Mouse (Mus musculus) intestine, embryonic 16.5 days (tissue): Measurements from ENCODE around the gene Tmem102. TPM values are rescaled to one million over a fixed set of nuclear protein-coding genes. Genes with fewer than 3 reads are reported as not detected.

ENCODE experiments used
- ATAC-seq: fragments of 200-750 bp; cut with Nextera tagmentation; 2 replicates; pipeline ENCODE4 v1.8.0; 2017; ENCODE audit warnings: moderate TSS enrichment, moderate library complexity
- H3K27ac ChIP-seq: fragments of 300-500 bp; sonication (generic); 2 replicates; pipeline ENCODE4 v1.5.1; 2014; ENCODE audit warnings: mild to moderate bottlenecking, low read length
- H3K27me3 ChIP-seq: fragments of 300-500 bp; sonication (generic); replicated peaks from 2 replicates; pipeline ENCODE4 v1.6.1; 2014; ENCODE audit warnings: low read length, control low read depth, mixed read lengths; ENCODE audit not compliant: control insufficient read depth, insufficient read depth
- H3K36me3 ChIP-seq: fragments of 300-500 bp; sonication (generic); 2 replicates; pipeline ENCODE4 v1.6.1; 2014; ENCODE audit warnings: low read length, control low read depth; ENCODE audit not compliant: control insufficient read depth, insufficient read depth
- H3K4me1 ChIP-seq: fragments of 300-500 bp; sonication (generic); 2 replicates; pipeline ENCODE4 v1.6.1; 2014; ENCODE audit warnings: low read length, control low read depth, mixed read lengths; ENCODE audit not compliant: control insufficient read depth, insufficient read depth
- H3K4me2 ChIP-seq: fragments of 300-500 bp; sonication (generic); 2 replicates; pipeline ENCODE4 v1.6.1; 2014; ENCODE audit warnings: low read depth, low read length, control low read depth
- H3K4me3 ChIP-seq: fragments of 300-500 bp; sonication (generic); 2 replicates; pipeline ENCODE4 v1.5.1; 2014; ENCODE audit warnings: mild to moderate bottlenecking, low read length
- H3K9ac ChIP-seq: fragments of 300-500 bp; sonication (generic); 2 replicates; pipeline ENCODE4 v1.6.1; 2014; ENCODE audit warnings: low read depth, low read length
- H3K9me3 ChIP-seq: fragments of 300-500 bp; sonication (generic); 2 replicates; pipeline ENCODE4 v1.6.1; 2016; ENCODE audit warnings: low read length, control low read depth; ENCODE audit not compliant: control insufficient read depth
- WGBS: fragments of 180-500 bp; shearing (Covaris S2); extraction: QIAGEN DNeasy Blood & Tissue Kit; methylation state at CpG from one replicate; pipeline ENCODE4 v1.1.7; 2014; 5-methylcytosine and 5-hydroxymethylcytosine counted together
- polyA plus RNA-seq: library from polyadenylated mRNA; unstranded; fragments of >200 nt; fragmentation: Nextera tagmentation; extraction: Ambion mirVana; gene quantifications from 2 replicates; pipeline ENCODE4 v1.2.1, GENCODE M21; 2015

Tmem102 gene
- polyA plus RNA-seq, 1 experiment from 2014 or later, result 34.6 TPM

- no peak for ATAC-seq
- 79% methylated on average over 4 of the region's 4 CpGs for WGBS
- H3K27me3 ChIP-seq, result 0 out of 2 replicates have a peak, but pooled peaks cover 5% of the 10 kb centered on the region
- H3K4me3 ChIP-seq, result no peak overlapping the region
- H3K36me3 ChIP-seq, result no peaks in the 10 kb centered on the region
- H3K27ac ChIP-seq, result no peak overlapping the region
- no peaks in the 10 kb centered on the region for H3K9me3 ChIP-seq
- H3K9ac ChIP-seq, result no peak overlapping the region
- peaks cover 30% of the 10 kb centered on the region for H3K4me1 ChIP-seq
- no peak overlapping the region for H3K4me2 ChIP-seq
These were observed 954 bp upstream of the Tmem102 start for GRCm38 (mm10) chr11:69806378-69806777.

DNA sequence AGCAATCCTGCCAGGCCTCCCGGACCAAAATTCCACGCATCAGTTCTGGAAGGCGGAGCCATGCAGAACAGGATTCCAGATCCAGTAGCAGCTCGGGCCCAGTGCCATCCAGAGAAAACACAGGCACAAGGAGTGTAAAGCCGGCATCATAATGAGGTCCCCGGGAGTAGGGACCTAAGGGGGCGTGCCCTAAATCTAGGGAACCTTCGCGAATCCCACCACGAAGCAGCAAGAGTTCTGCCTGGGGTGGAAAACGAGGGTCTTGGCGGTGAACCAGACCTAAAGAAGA lies 828 bp downstream of the Tmem102 start:
- H3K27me3 ChIP-seq, result 0 out of 2 replicates have a peak, but pooled peaks cover 5% of the 10 kb centered on the region
- H3K4me3 ChIP-seq, result peak overlapping the region; percentile 64
- ATAC-seq, result no peak
- 12% methylated on average over 12 of the region's 12 CpGs for WGBS
- H3K9ac ChIP-seq, result peak overlapping the region; percentile 82
- peaks cover 47% of the 10 kb centered on the region for H3K4me1 ChIP-seq
- H3K9me3 ChIP-seq, result no peaks in the 10 kb centered on the region
- H3K36me3 ChIP-seq, result no peaks in the 10 kb centered on the region
- H3K27ac ChIP-seq, result peak overlapping the region; percentile 89
- H3K4me2 ChIP-seq, result peak overlapping the region; percentile 98

DNA sequence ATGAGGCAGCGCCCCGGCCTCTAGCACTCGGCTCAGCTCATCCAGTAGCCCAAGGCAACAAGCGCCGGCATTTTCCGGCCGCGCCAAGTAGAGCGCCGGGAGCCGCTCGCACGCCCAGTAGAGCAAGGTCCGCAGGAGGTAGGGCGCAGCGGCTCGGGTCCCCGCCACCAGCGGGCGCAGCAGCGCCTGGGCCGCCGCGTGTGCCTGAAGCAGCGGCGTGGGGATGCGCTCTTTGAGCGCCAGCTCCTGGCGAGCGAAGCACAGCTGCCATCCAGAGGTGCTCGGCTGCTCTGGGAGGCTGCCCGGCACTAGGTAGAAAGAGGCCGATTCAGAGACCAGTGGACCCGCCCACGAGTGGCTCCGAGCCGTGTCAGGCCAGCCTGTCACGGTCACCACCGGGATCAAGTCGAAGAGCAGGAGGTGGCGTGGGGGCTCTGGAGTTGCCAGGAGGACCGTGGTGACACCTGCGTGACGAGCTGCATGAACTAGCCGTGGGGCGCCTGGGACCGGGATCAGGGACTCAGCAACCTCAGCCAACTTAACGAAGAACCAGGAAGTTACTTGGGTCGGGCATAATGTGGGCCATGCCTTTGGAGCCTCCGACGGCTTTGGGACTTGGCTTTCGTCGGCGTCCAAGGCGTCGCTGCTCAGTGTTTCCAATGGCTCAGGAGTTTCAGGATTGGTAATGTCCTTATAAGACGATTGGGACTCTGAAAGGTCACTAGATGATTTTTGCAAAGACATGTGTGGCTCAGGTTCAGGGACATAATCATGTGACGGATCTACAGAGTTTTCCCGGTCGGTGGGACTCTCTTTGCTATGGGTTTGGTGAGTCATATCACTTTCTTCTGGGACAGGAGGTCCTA lies 1.4 kb downstream of the Tmem102 start:
- 2% methylated on average over 57 of the region's 60 CpGs for WGBS
- Histone ChIP-seq H3K36me3 (no peaks in the 10 kb centered on the region), H3K4me1 (peaks cover 52% of the 10 kb centered on the region), H3K27ac (peak overlapping the region; percentile 89), H3K27me3 (0 out of 2 replicates have a peak, but pooled peaks cover 5% of the 10 kb centered on the region), H3K4me2 (peak overlapping the region; percentile 98), H3K4me3 (peak overlapping the region; percentile 64), H3K9ac (peak overlapping the region; percentile 82), H3K9me3 (no peaks in the 10 kb centered on the region)
- peak; percentile 84 for ATAC-seq

- peak; percentile 54 for ATAC-seq
- peaks cover 54% of the 10 kb centered on the region for H3K4me1 ChIP-seq
- peak overlapping the region; percentile 82 for H3K9ac ChIP-seq
- peak overlapping the region; percentile 89 for H3K27ac ChIP-seq
- no peaks in the 10 kb centered on the region for H3K9me3 ChIP-seq
- peak overlapping the region; percentile 64 for H3K4me3 ChIP-seq
- no peaks in the 10 kb centered on the region for H3K36me3 ChIP-seq
- H3K4me2 ChIP-seq, result peak overlapping the region; percentile 98
- 0 out of 2 replicates have a peak, but pooled peaks cover 5% of the 10 kb centered on the region for H3K27me3 ChIP-seq
- 2% methylated on average over 12 of the region's 12 CpGs for WGBS
These were observed 2.1 kb downstream of the Tmem102 start for GRCm38 (mm10) chr11:69803328-69803727.

DNA sequence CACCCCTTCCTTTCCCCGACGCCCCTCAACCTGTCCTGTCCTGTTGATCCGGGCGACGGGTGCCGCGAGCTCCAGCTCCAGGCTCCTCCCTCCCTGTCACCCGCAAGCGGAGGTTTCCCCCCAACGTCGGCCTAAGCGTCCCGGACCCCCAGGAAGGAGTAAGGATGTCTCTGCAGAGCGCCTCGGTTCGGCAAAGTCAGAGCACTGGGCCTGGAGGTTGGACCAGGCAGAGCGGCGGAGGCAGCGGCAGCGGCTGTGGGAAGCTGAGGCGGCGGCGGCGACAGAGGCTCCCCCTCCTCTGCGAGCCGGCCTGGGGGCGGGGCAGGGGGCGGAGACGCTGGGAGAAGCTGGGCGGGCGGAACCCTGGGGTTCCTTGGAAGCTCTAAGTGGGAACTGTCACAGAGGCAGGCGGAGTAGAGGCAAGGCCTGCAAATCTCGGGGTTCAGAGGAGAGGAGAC lies 2.7 kb downstream of the Tmem102 start:
- Histone ChIP-seq H3K4me3 (peak overlapping the region; percentile 64), H3K4me1 (peaks cover 54% of the 10 kb centered on the region), H3K36me3 (no peaks in the 10 kb centered on the region), H3K27me3 (0 out of 2 replicates have a peak, but pooled peaks cover 5% of the 10 kb centered on the region), H3K9me3 (no peaks in the 10 kb centered on the region), H3K27ac (peak overlapping the region; percentile 89), H3K9ac (peak overlapping the region; percentile 82), H3K4me2 (peak overlapping the region; percentile 98)
- ATAC-seq, result peak; percentile 57
- under 1% methylated on average over 32 of the region's 33 CpGs for WGBS

- Histone ChIP-seq H3K27me3 (0 out of 2 replicates have a peak, but pooled peaks cover 5% of the 10 kb centered on the region), H3K4me1 (peaks cover 54% of the 10 kb centered on the region)
These were observed 3.9 kb downstream of the Tmem102 start, which contains the start of gene Fgf11 for GRCm38 (mm10) chr11:69801379-69801977. Fgf11 (minus strand) TSS chr11:69801857.

DNA sequence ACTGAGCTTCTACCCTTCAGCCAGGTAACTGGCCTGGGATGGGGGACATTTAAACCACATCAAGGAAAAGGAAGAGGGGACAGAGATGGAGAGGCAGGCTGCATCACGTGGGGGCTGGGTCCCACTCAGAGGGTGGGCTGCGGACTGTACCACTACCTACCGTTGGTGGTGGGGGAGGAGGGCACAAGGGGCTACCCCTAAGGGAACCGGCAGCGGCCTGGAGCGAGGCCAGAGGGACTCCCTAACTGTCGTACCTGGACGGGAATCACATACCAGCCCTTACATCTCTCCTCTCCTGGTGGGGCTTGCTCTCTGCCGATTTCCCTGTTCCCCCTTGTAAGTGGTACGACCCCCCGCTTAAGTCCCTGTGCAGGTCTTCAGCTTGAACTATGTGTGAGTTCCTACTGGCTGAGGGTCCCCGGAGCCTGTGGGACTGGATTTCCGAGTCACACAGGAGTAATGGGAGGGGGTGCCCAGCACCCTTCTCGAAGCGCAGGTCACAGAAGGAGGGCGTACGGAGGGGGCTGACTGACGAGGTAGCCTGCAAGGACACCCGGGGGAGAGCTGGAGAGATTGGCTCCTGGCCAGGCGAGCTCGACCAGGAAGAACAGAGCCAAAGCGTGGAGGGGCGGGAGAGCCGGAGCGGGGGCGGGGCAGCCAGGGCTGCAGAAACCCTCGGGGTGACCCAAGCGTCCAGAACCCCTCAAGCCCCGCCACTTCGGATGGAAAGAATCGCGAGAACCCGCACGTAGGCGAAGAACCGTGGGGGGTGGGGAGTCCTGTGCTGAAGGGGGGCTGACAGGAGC lies 4.8 kb downstream of the Tmem102 start:
- ATAC-seq, result peak; percentile 6; the same call in 1 of the 2 replicates
- WGBS, result 2% methylated on average over 36 of the region's 36 CpGs
- H3K4me1 ChIP-seq, result peaks cover 54% of the 10 kb centered on the region
- H3K27ac ChIP-seq, result peak overlapping the region; percentile 63
- H3K27me3 ChIP-seq, result 0 out of 2 replicates have a peak, but pooled peaks cover 5% of the 10 kb centered on the region
- H3K4me3 ChIP-seq, result peak overlapping the region; percentile 64
- H3K36me3 ChIP-seq, result no peaks in the 10 kb centered on the region
- H3K9me3 ChIP-seq, result no peaks in the 10 kb centered on the region
- peak overlapping the region; percentile 73 for H3K9ac ChIP-seq
- peak overlapping the region; percentile 98 for H3K4me2 ChIP-seq

More at GRCm38 (mm10) chr11:69801379-69801977, 3.9 kb downstream of the Tmem102 start, which contains the start of gene Fgf11:
- H3K9me3 ChIP-seq, result no peaks in the 10 kb centered on the region
- H3K9ac ChIP-seq, result peak within 1 kb of the TSS; percentile 82
- peak within 1 kb of the TSS; percentile 98 for H3K4me2 ChIP-seq
- H3K4me3 ChIP-seq, result peak within 1 kb of the TSS; percentile 64
- ATAC-seq, result no peak
- 2% methylated on average over 32 of the region's 33 CpGs for WGBS
- no peaks in the 10 kb centered on the region for H3K36me3 ChIP-seq
- H3K27ac ChIP-seq, result peak within 1 kb of the TSS; percentile 89

GRCm38 (mm10) chr11:69800138-69800391 lies 5.4 kb downstream of the Tmem102 start:
- Histone ChIP-seq H3K9me3 (no peaks in the 10 kb centered on the region), H3K4me3 (peak overlapping the region; percentile 64; the same call in 1 of the 2 replicates), H3K4me1 (peaks cover 54% of the 10 kb centered on the region), H3K27ac (no peak overlapping the region), H3K36me3 (no peaks in the 10 kb centered on the region), H3K4me2 (peak overlapping the region; percentile 98), H3K9ac (peak overlapping the region; percentile 73; the same call in 1 of the 2 replicates), H3K27me3 (0 out of 2 replicates have a peak, but pooled peaks cover 5% of the 10 kb centered on the region)
- ATAC-seq, result no peak
- WGBS, result 5% methylated on average over 11 of the region's 11 CpGs
